Mouse (Mus musculus) cerebellum, adult 9-11 months (tissue): ENCODE results near the gene Nsd1.

ENCODE experiments used
- DNase-seq: peaks from one replicate; pipeline ENCODE4 v3.0.0; 2022

The Nsd1 gene

DNA sequence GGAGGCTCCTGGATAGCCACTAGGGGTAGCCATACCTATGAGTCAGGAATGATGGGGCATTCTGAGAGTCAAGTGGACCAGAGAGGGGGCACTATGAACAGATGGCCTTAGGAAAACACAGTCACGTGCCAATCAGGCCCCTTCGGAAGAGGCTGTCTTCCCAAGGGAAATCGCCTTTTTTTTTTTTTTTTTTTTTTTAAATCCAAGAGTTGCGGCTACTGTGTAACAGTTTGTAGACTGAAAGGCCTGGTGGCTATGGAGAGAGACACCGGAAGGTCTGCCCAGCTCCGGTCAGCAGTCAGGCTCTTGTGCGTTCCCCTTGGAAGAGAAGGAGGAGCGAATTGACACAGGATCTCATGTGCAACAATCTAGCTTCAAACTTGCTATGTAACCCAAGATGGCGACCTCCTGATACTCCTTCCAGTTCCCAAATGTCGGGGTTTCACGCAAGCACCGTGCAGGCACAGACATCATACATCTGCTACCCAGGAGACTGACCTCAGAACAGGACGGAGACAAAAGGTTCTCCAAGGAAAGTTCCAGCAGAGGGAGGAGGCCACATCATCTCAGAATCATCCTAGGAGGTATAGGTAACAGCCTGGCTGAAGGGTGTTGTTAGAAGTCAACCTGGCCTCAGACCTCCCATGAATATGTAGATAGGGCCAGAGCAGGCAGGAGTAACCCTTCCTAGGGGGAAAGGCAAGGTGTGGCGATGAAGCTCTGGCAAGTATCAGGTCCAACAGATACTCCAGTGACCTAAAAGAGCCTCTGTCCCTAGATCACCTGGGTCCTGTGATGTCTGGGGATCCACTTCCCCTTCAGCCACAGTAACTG lies 121.2 kb downstream of the Nsd1 start:
- DNase-seq = no peak

DNA sequence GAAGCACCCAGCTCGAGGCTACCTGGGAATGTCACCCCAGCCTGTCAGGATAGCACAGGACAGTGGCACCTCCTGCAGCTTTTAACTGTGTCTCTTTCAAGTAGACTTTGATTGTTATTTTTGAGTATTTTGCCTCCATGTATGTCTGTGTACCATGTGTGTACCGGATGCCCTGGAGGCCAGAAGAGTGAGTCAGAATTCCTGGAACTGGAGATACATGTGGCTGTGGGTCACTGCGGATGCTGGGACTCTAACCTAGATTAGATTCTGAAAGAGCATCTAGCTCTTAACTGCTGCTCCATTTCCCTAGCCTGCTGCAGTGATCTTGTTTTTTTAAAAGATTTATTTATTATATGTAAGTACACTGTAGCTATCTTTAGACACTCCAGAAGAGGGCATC lies 122.7 kb downstream of the Nsd1 start:
- no peak for DNase-seq

- DNase-seq = no peak
Measured at GRCm38 (mm10) chr13:55335701-55336100, 126.1 kb downstream of the Nsd1 start.

GRCm38 (mm10) chr13:55337341-55337975 lies 127.9 kb downstream of the Nsd1 start:
- DNase-seq = no peak

GRCm38 (mm10) chr13:55338131-55339054 lies 128.8 kb downstream of the Nsd1 start:
- no peak for DNase-seq

DNA sequence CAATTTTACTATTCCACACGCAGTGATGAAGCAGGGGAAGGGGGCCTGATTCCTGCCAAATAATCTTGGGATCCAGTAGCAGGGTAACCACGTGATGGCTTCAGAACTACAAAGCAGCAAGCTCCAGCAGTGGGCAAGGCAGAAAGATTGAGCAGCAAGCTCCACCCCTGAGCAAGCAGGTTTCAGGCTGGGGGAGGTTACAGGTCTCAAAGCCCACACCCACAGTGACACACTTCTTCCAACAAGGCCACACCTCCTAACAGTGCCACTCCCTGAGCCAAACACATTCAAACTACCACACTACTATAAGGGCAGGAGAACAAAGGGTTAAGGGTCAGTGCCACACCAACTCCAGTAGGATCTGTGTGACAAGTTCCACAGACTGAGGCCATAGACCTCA lies 129.7 kb downstream of the Nsd1 start:
- DNase-seq = no peak

DNA sequence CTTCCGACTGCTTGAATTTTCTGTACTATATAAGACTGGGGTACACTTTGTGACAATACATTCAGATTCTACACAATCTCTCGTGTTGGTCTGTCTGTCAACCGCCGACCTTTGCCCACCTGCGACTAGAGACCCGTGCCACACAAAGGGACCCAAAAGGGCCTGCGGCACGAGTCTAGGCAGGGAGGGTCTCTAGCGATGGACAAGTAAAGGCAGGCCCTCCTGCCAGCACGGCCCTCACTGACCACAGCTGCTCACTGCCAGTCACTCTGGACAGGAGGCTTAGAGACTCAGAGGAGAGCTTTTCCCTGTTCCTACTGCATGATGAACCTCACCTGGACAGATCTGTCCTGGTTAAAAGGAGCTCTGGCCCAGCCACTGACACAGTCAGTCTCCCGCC lies 132.9 kb downstream of the Nsd1 start:
- DNase-seq = no peak

DNA sequence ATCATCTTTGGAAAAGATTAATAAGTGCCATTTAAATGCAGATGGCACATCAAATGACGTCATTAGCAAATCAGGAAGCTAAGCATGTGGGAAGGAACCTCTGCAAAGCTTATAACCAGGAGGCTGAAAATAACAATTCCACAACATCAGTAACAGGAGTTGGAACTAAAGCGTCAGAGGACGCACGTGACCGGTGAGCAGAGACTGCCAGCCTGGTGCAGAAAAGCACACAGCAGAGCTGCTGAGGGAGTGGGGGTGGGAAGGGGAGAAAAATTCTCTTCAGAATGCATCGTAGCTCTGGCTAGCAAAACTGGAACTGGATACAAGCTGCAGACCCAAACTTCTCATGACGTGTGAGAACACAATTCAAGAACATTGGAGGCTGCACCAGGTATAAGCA lies 134.7 kb downstream of the Nsd1 start:
- no peak for DNase-seq

- DNase-seq = no peak
Measured at GRCm38 (mm10) chr13:55346745-55347144, 137.2 kb downstream of the Nsd1 start.

DNA sequence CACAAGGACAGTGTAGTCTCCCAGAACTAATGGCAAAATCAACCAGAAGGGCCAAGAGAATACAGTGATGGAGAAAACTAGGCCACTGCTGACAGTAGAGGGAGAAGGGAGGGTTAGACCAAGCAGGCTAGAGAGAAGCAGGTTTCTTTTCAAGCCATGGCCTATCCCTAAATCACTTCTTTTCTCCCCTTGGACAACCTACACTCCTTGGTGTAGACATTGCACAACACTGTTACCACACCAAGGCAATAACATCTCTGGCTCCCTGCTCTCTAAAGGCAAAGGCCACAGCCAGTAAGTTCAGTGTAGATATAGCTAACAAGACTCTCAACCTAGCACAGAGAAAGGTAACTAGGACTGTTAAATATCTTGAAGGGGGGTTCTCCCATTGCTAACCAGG lies 151.6 kb downstream of the Nsd1 start:
- DNase-seq = no peak

- no peak for DNase-seq
Measured at GRCm38 (mm10) chr13:55361974-55362452, 152.4 kb downstream of the Nsd1 start.

- DNase-seq = peak; percentile 98
Measured at GRCm38 (mm10) chr13:55362453-55363060, 153.0 kb downstream of the Nsd1 start, which contains the start of gene Lman2. TSS of gene Lman2 (minus strand) at chr13:55362783.
